Mouse (Mus musculus): Measurements from ENCODE around the gene Gabrp.

Gene Gabrp

GRCm38 (mm10) chr11:33529576-33529975 is 49.2 kb downstream of the Gabrp start:
- DNase-seq (ENCODE audit: low read depth, low spot score): no peak

GRCm38 (mm10) chr11:33513376-33513991 is 65.3 kb downstream of the Gabrp start, which contains the start of gene Ranbp17:
Gene Ranbp17 (minus strand): TSS chr11:33513746.
- DNase-seq (ENCODE audit: low read depth, low spot score): peak; percentile 8

GRCm38 (mm10) chr11:33512854-33513375 is 65.8 kb downstream of the Gabrp start:
- peak; percentile 47 for DNase-seq (ENCODE audit: low read depth, low spot score)

GRCm38 (mm10) chr11:33509401-33509800 is 69.4 kb downstream of the Gabrp start:
- no peak for DNase-seq (ENCODE audit: low read depth, low spot score)

Measured in brain, embryonic 18.5 days (tissue).